Mouse (Mus musculus) erythroblast, embryonic 14.5 days (primary cell): Measurements from ENCODE around the gene Ntn3. TPM values are rescaled to one million over a fixed set of nuclear protein-coding genes. Genes with fewer than 3 reads are reported as not detected.
A peak's percentile ranks its signal among the peaks of the same experiment; 100 is the strongest.

Experiments
- H3K27me3 ChIP-seq: 2 replicates; pipeline ENCODE4 v1.6.1; 2012; ENCODE audit warnings: inconsistent platforms; ENCODE audit not compliant: control insufficient read depth
- H3K36me3 ChIP-seq: 2 replicates; pipeline ENCODE4 v1.6.1; 2012; ENCODE audit warnings: mild to moderate bottlenecking, inconsistent platforms; ENCODE audit not compliant: control insufficient read depth
- H3K4me1 ChIP-seq: 2 replicates; pipeline ENCODE4 v1.6.1; 2012; ENCODE audit warnings: inconsistent platforms; ENCODE audit not compliant: control insufficient read depth
- H3K4me3 ChIP-seq: replicated peaks from 2 replicates; pipeline ENCODE3; 2012; ENCODE audit warnings: moderate library complexity, mild to moderate bottlenecking, inconsistent platforms
- H3K9me3 ChIP-seq: 2 replicates; pipeline ENCODE4 v1.6.1; 2012; ENCODE audit warnings: low read length, inconsistent platforms, mixed read lengths; ENCODE audit not compliant: control insufficient read depth
- GATA1 ChIP-seq: IDR thresholded peaks from 2 replicates; pipeline ENCODE4 v1.6.1; 2012; ENCODE audit warnings: low read length, inconsistent platforms, mixed read lengths
- TAL1 ChIP-seq: IDR thresholded peaks from 3 replicates; pipeline ENCODE4 v1.6.1; 2012; ENCODE audit warnings: low read length, inconsistent platforms, mixed read lengths
- polyA plus RNA-seq: library from polyadenylated mRNA; stranded (reverse); fragments of >175 nt; gene quantifications from 2 replicates; pipeline ENCODE4 v1.2.3, GENCODE M21; 2012

The Ntn3 gene
- polyA plus RNA-seq, 1 experiment: 0.47 TPM

DNA sequence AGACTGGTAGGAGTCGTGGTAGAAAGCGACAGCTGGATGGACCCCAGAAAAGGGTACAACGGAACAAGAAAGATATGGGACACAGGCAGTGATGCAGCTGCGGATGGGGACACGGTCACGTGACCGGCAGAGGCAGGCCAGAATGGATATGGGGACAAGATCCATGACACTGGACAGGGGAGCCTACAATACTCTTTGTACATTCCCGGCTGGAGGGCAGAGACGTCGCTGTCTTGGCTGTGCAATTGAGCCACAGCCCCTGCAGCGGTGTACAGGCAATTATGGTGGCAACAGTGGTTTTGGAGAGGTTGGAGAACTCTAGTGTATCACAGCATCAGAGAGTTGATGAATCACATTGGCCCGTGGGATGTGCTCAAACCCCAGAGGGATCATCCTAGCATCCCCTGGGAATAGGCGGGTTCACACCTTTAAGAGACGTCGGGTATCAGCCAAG is 3.4 kb downstream of the Ntn3 start:
- peak overlapping the region; percentile 78 for H3K4me3 ChIP-seq
- H3K36me3 ChIP-seq: peaks cover 51% of the 10 kb centered on the region
- H3K4me1 ChIP-seq: peaks cover 100% of the 10 kb centered on the region
- TF ChIP-seq GATA1 (no peak), TAL1 (no peak)
- H3K27me3 ChIP-seq: no peaks in the 10 kb centered on the region
- no peaks in the 10 kb centered on the region for H3K9me3 ChIP-seq

DNA sequence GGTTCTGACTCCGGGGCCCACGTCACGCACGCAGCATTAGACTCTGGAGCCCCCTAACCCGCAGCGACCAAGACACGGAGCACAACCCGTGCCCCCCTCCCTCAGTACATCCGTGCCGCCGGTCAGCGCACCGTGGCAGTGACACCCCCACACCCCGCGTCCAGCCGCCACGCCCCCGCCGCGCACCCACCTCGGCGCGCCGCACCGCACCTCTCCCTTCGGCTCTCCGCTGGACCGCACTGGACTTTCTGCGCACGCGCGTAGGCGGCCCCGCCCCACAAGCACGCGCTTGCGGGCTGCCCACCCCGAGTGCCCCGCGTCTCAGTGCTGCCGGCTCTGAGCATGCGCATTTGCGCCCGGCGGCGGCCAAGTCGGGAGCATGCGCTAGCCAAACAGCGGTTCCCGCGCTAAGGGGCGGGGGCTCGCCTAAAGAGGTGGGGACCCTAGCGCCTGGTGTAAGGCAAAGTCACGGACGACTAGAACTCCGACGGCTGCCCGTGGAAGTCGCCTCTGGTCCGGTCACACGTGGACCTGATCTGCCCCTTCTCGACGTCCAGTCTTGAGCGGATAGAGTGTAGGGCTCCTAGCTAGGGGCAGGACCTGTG is 3.9 kb downstream of the Ntn3 start, which contains the start of gene Tbc1d24:
Gene Tbc1d24 (minus strand): TSS at position 279 of the 605 bp plus-strand sequence.
- Histone ChIP-seq H3K36me3 (peaks cover 54% of the 10 kb centered on the region), H3K4me1 (peaks cover 100% of the 10 kb centered on the region), H3K4me3 (peak within 1 kb of the TSS; percentile 78), H3K9me3 (no peaks in the 10 kb centered on the region), H3K27me3 (no peaks in the 10 kb centered on the region)
- TF ChIP-seq TAL1: no peak
- TF ChIP-seq GATA1: no peak

DNA sequence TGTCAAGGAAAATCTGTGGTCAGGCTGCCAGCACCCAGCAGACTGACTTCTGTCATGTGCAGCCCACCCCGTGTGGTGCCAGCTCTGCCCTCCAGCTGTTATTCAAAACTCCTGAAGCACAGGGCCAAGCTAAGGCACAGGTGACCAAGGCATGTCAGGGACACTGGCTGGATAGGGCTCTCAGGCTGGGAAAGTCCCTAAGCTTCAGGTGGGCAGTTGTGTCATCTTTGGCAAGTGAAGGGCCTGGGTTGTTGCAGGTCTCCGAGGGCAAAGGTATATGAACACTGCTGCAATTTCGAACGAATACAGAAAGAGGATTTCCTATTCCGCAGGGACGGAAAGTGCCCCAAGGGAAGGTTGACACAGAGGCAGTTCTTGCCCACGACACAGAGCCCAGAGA is 4.5 kb downstream of the Ntn3 start:
- TF ChIP-seq GATA1: no peak
- no peak for TF ChIP-seq TAL1
- Histone ChIP-seq H3K27me3 (no peaks in the 10 kb centered on the region), H3K4me1 (peaks cover 100% of the 10 kb centered on the region)

DNA sequence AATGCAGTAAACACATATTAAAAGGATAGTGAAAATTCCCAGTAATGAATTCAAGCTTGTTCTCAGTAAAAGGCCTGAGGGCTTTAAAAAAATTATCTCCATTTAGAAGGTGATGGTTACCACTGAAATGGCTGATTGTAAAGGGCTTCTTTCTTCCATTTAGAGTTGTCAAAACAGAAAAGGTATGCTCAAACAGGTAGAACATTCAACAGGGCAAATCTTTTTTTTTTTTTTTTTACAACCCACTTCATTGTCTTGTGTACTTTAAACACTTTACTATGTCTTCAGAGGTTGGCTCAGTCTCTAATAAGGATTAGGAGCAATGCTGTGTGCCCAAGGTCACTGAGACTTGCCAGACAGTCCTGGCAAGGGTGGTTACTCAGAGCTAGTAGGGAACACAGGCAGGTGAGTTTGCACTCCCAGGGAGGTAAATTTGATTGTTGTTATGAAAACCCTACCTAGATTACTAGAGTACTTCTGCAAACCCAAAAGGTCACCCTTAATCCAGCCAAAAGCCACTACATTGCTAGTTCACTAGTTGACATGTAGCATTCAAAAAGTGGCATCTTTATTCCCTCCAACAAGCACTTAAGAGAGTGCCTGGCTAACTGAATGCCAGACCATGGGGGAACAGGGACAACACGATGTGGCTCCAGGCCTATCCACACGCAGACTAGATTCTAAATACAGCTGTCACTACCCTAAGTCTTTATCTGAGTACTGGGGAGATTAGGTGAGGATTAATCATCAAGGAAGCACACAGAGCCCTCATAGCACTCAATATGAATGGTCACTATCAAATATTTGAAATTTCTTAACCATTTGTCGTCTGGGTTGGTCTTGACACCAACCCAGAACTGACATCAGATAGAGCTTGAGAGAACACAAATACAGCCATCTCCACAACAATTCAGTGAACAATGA is 5.5 kb downstream of the Ntn3 start:
- Histone ChIP-seq H3K36me3 (peaks cover 66% of the 10 kb centered on the region), H3K27me3 (no peaks in the 10 kb centered on the region), H3K4me3 (peak overlapping the region; percentile 78), H3K4me1 (peaks cover 100% of the 10 kb centered on the region), H3K9me3 (no peaks in the 10 kb centered on the region)
- TF ChIP-seq TAL1: no peak
- peak; percentile 47; the same call in 1 of the 2 replicates for TF ChIP-seq GATA1

More for the DNA sequence above, 4.5 kb downstream of the Ntn3 start:
- peak overlapping the region; percentile 78 for H3K4me3 ChIP-seq
- H3K36me3 ChIP-seq: peaks cover 57% of the 10 kb centered on the region
- H3K9me3 ChIP-seq: no peaks in the 10 kb centered on the region

DNA sequence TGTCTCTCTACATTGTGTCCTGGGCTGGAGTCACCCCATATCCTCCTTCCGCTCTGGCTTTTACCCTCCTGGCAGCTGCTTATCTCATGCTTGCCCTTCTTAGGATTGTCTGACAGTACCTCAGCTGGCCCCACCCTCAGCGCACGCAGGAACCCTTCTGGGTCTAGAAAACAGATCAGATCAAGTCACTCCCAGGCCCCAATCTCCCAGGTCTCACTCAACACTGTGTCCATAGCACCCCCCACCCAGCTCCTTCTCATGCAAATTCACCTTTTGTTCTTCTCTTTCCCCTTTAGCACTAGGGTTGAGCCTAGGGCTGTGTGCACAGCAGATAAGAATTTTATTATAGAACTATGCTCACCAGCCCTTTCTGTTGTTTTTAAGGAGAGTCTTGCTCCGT is 6.3 kb downstream of the Ntn3 start:
- no peaks in the 10 kb centered on the region for H3K27me3 ChIP-seq
- peak overlapping the region; percentile 78 for H3K4me3 ChIP-seq
- H3K4me1 ChIP-seq: peaks cover 100% of the 10 kb centered on the region
- TF ChIP-seq TAL1: peak; percentile 64; the same call in 2 of the 3 replicates
- TF ChIP-seq GATA1: peak; percentile 72
- no peaks in the 10 kb centered on the region for H3K9me3 ChIP-seq
- peaks cover 70% of the 10 kb centered on the region for H3K36me3 ChIP-seq

DNA sequence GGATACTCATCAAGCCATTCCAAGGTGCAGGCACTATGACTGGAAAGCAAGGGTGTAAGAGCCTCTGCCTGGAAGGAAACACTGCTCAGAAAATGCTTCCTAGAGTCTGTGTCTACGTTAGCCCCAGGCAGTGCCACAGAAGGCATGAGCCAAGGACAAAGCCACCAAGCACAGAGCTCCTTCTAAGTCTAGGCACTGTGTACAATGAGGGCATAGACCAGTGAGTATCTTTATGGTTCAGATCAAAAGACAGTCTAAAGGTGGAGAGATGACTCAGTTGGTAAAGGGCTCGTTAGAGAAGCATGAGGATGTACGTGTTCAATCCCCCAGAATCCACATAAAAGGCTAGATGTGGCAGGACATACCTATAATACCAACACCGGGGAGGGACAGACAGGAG is 8.2 kb downstream of the Ntn3 start:
- Histone ChIP-seq H3K27me3 (no peaks in the 10 kb centered on the region), H3K36me3 (peaks cover 78% of the 10 kb centered on the region), H3K4me1 (peaks cover 100% of the 10 kb centered on the region), H3K4me3 (peak overlapping the region; percentile 78), H3K9me3 (no peaks in the 10 kb centered on the region)
- TF ChIP-seq GATA1: no peak
- TF ChIP-seq TAL1: no peak

DNA sequence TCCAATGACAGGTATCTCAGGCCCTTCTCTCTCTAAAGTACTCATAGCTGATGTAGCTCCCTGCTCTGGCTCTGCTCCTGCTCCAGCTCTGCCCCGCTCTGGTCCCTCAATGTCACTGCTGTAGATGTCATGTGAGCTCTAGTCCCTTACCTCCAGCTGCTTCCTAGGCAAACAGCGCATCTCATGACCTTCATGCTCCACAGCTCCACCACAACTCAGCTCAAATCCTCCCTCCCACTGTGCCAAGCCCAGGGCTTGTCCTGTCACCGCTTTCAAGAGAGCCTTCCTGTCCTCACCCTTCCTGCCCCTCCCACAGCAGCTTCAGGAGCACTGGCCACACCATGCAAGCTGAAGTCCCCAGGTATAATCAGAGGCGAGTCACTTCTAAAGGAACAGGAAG is 9.6 kb downstream of the Ntn3 start:
- Histone ChIP-seq H3K4me1 (peaks cover 100% of the 10 kb centered on the region), H3K36me3 (peaks cover 89% of the 10 kb centered on the region), H3K9me3 (no peaks in the 10 kb centered on the region), H3K27me3 (no peaks in the 10 kb centered on the region), H3K4me3 (peak overlapping the region; percentile 58)
- no peak for TF ChIP-seq GATA1
- no peak for TF ChIP-seq TAL1

DNA sequence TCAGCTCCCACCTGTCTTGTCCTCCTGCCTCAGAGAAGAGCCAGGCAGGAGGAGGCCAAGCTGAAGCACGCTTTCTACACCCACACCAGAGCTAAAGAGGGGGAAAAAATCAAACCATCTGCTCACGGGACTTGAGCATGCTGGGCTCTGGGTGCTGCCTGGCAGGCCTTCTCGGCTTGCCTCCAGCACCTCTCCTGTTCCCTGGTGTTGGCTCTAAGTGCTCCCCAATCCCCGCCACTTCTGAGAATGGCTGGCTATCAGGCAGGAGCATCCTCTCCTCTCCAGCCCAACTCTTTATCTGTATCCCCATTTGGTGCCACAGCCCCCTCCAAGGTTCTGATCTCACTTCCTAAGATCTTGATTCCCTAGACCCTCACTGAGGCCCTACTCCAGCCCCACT is 10.1 kb downstream of the Ntn3 start:
- TF ChIP-seq TAL1 (peak; percentile 51; the same call in 2 of the 3 replicates), GATA1 (peak; percentile 61)
- Histone ChIP-seq H3K9me3 (no peaks in the 10 kb centered on the region), H3K4me1 (peaks cover 100% of the 10 kb centered on the region), H3K4me3 (peak overlapping the region; percentile 58), H3K27me3 (no peaks in the 10 kb centered on the region), H3K36me3 (peaks cover 89% of the 10 kb centered on the region)
